Mouse (Mus musculus): ENCODE data around the gene Gm20388. TPM values are rescaled to one million over a fixed set of nuclear protein-coding genes. Genes with fewer than 3 reads are reported as not detected.

Gene Gm20388
- total RNA-seq, 2 experiments from 2014 or later, result 1.3 to 8.5 TPM

- peak in 1 of 2 experiments; percentile 46 for DNase-seq (ENCODE audit: low spot score in 2 of 2)
Measured at GRCm38 (mm10) chr8:121228892-121229291, 1318.3 kb downstream of the Gm20388 start.

GRCm38 (mm10) chr8:121229550-121229949, 1318.9 kb downstream of the Gm20388 start:
- DNase-seq (ENCODE audit: low spot score in 2 of 2), result no peak

GRCm38 (mm10) chr8:121233196-121233595, 1322.6 kb downstream of the Gm20388 start:
- DNase-seq (ENCODE audit: low spot score in 2 of 2), result no peak

GRCm38 (mm10) chr8:121234915-121235314, 1324.3 kb downstream of the Gm20388 start:
- no peak for DNase-seq (ENCODE audit: low spot score in 2 of 2)

- no peak for DNase-seq (ENCODE audit: low spot score in 2 of 2)
Measured at GRCm38 (mm10) chr8:121239640-121240039, 1329.0 kb downstream of the Gm20388 start.

- peak; percentile 58 to 65 for DNase-seq (ENCODE audit: low spot score in 2 of 2)
Measured at GRCm38 (mm10) chr8:121241761-121242552, 1331.3 kb downstream of the Gm20388 start.

- no peak for DNase-seq (ENCODE audit: low spot score in 2 of 2)
Measured at GRCm38 (mm10) chr8:121242671-121243070, 1332.0 kb downstream of the Gm20388 start.

GRCm38 (mm10) chr8:121248823-121249222, 1338.2 kb downstream of the Gm20388 start:
- peak; percentile 71 to 84 for DNase-seq (ENCODE audit: low spot score in 2 of 2)

GRCm38 (mm10) chr8:121249433-121249832, 1338.8 kb downstream of the Gm20388 start:
- DNase-seq (ENCODE audit: low spot score in 2 of 2), result no peak

- no peak for DNase-seq (ENCODE audit: low spot score in 2 of 2)
Measured at GRCm38 (mm10) chr8:121251089-121251488, 1340.4 kb downstream of the Gm20388 start.

GRCm38 (mm10) chr8:121255727-121256265, 1345.2 kb downstream of the Gm20388 start:
- peak in 1 of 2 experiments; percentile 42 for DNase-seq (ENCODE audit: low spot score in 2 of 2)

GRCm38 (mm10) chr8:121258126-121258792, 1347.6 kb downstream of the Gm20388 start:
- no peak for DNase-seq (ENCODE audit: low spot score in 2 of 2)

GRCm38 (mm10) chr8:121262728-121263389, 1352.2 kb downstream of the Gm20388 start:
- no peak for DNase-seq (ENCODE audit: low spot score in 2 of 2)

- no peak for DNase-seq (ENCODE audit: low spot score in 2 of 2)
Measured at GRCm38 (mm10) chr8:121263390-121263775, 1352.7 kb downstream of the Gm20388 start.

- DNase-seq (ENCODE audit: low spot score in 2 of 2), result no peak
Measured at GRCm38 (mm10) chr8:121264260-121264659, 1353.6 kb downstream of the Gm20388 start.

GRCm38 (mm10) chr8:121271542-121271941, 1360.9 kb downstream of the Gm20388 start:
- no peak for DNase-seq (ENCODE audit: low spot score in 2 of 2)

GRCm38 (mm10) chr8:121273195-121273594, 1362.6 kb downstream of the Gm20388 start:
- DNase-seq (ENCODE audit: low spot score in 2 of 2), result no peak

GRCm38 (mm10) chr8:121273620-121274019, 1363.0 kb downstream of the Gm20388 start:
- no peak for DNase-seq (ENCODE audit: low spot score in 2 of 2)

- DNase-seq (ENCODE audit: low spot score in 2 of 2), result no peak
Measured at GRCm38 (mm10) chr8:121280414-121280813, 1369.8 kb downstream of the Gm20388 start.

- no peak for DNase-seq (ENCODE audit: low spot score in 2 of 2)
Measured at GRCm38 (mm10) chr8:121289346-121289745, 1378.7 kb downstream of the Gm20388 start.

GRCm38 (mm10) chr8:121290547-121290946, 1379.9 kb downstream of the Gm20388 start:
- DNase-seq (ENCODE audit: low spot score in 2 of 2), result no peak

All from adrenal gland, adult 18-20 months (tissue).